ENCODE assay signal across 22 mouse cellular contexts in the genomic region with DNA sequence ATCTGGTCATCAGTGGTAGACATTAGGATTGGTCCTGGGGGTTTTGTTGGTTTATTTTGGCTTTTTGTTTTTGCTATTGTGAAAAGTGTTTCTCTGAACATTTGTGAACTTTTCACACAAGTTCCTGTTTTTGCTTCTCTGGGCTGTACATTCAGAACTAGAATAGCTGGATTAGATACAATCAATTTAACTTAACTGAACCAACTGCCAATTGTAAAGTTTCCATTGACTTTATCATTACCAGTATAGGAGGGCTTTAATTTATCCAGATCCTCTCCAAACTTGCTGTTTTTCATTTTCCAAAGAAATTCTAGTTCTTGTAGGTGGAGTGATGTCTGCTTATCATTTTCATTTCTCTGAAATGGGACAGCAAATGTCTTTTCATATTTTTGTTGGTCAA. TPM values are rescaled to one million over a fixed set of nuclear protein-coding genes. Genes with fewer than 3 reads are reported as not detected.
"Had no signal": no experiment of that assay in that cellular context is flagged by ENCODE, and none has a peak within 500 bp of the region (broad histone marks: within the 10 kb centered on the region; RNA-seq: fewer than 3 reads in every experiment).

No protein-coding gene starts in this region.

- H3K4me3 ChIP-seq: neural tube, embryonic 12.5 days; neural tube, embryonic 13.5 days; neural tube, embryonic 15.5 days; stomach, embryonic 15.5 days had no signal

- H3K9me3 ChIP-seq: neural tube, embryonic 12.5 days; neural tube, embryonic 13.5 days; neural tube, embryonic 15.5 days; stomach, embryonic 15.5 days had no signal

- H3K27ac ChIP-seq: neural tube, embryonic 12.5 days; neural tube, embryonic 13.5 days; neural tube, embryonic 15.5 days; stomach, embryonic 15.5 days; stomach, postnatal 0 days had no signal

- H3K4me1 ChIP-seq: neural tube, embryonic 12.5 days; neural tube, embryonic 15.5 days; stomach, embryonic 15.5 days had no signal

- H3K9ac ChIP-seq: neural tube, embryonic 12.5 days; neural tube, embryonic 13.5 days; neural tube, embryonic 15.5 days; stomach, embryonic 15.5 days had no signal

- H3K36me3 ChIP-seq: neural tube, embryonic 12.5 days; neural tube, embryonic 13.5 days; neural tube, embryonic 15.5 days; stomach, embryonic 15.5 days had no signal

- DNase-seq: retina, postnatal 1 day; right cerebral cortex, adult 18-20 months; right cerebral cortex, postnatal 14 days; right cerebral cortex, postnatal 25 days; right cerebral cortex, postnatal 4 days; spleen, adult 18-20 months; thymus, adult 18-20 months; thymus, adult 2 months; thymus, postnatal 14 days; thymus, postnatal 25 days; thymus, postnatal 4 days had no signal

- H3K27me3 ChIP-seq: neural tube, embryonic 12.5 days; neural tube, embryonic 13.5 days; neural tube, embryonic 15.5 days; stomach, embryonic 15.5 days had no signal

- H3K4me2 ChIP-seq: neural tube, embryonic 12.5 days; neural tube, embryonic 13.5 days; neural tube, embryonic 15.5 days; stomach, embryonic 15.5 days had no signal

RNA-seq across cellular contexts. Expression of gene Ripply2, which starts 25.5 kb away (rescaled TPM):
- total RNA-seq: neutrophil, adult 5-6 weeks had no signal
- polyA plus RNA-seq: small intestine, adult 2 months; spleen, adult 2 months; testis, adult 2 months; thymus, postnatal 0 days; urinary bladder, adult 2 months had no signal
